Mouse (Mus musculus): ENCODE results near the gene Actl6a.

- TF ChIP-seq CTCF (IDR thresholded peaks at IDR 0.05; ENCODE audit: low read depth, low read length): no peak
- no peak for TF ChIP-seq GATA1 (IDR thresholded peaks at IDR 0.05; ENCODE audit: borderline replicate concordance, low read length)
Measured at GRCm38 (mm10) chr3:32762962-32763361, 56.9 kb downstream of the Actl6a start.
